Mouse (Mus musculus) hindbrain, postnatal 0 days (tissue): ENCODE results near the gene 1600012H06Rik. TPM values are rescaled to one million over a fixed set of nuclear protein-coding genes. Genes with fewer than 3 reads are reported as not detected.

Source experiments
- polyA plus RNA-seq: library from polyadenylated mRNA; unstranded; fragments of >200 nt; fragmentation: Nextera tagmentation; extraction: Ambion mirVana; gene quantifications from 2 replicates; pipeline ENCODE4 v1.2.1, GENCODE M21; 2015
- total RNA-seq: library from RNA; depleted of rRNA; stranded (reverse); fragments of >200 nt; gene quantifications from 2 replicates; pipeline ENCODE4 v1.2.3, GENCODE M21; 2014; rRNA removed

The 1600012H06Rik gene
- total and polyA plus RNA-seq, 2 experiments from 2014 or later = 9.7 to 23.9 TPM

Other genes with a start within 250 kb of the 1600012H06Rik start
- gene Thbs2, start 248.9 kb upstream of the 1600012H06Rik start, total RNA-seq = 9.8 and 10.8 TPM in 2 replicates
- gene Thbs2, start 248.9 kb upstream of the 1600012H06Rik start, polyA plus RNA-seq = 5.1 and 5.5 TPM in 2 replicates
- gene Wdr27, start within 50 bp of the 1600012H06Rik start, total RNA-seq = 0.36 and 1.3 TPM in 2 replicates
- 11.1 and 11.8 TPM in 2 replicates for gene Wdr27, start within 50 bp of the 1600012H06Rik start, polyA plus RNA-seq
- 35.4 and 38.3 TPM in 2 replicates for gene Phf10, start 18.1 kb downstream of the 1600012H06Rik start, total RNA-seq
- 12.5 and 15.9 TPM in 2 replicates for gene Phf10, start 18.1 kb downstream of the 1600012H06Rik start, polyA plus RNA-seq
- 7.4 and 9.8 TPM in 2 replicates for gene 9030025P20Rik, start 35.3 kb downstream of the 1600012H06Rik start, total RNA-seq
- gene 9030025P20Rik, start 35.3 kb downstream of the 1600012H06Rik start, polyA plus RNA-seq = 8.7 and 8.9 TPM in 2 replicates
- gene Gm3417, start 35.6 kb downstream of the 1600012H06Rik start, total RNA-seq = 1.3 TPM in 1 of 2 replicates, not detected in the other
- gene Gm3417, start 35.6 kb downstream of the 1600012H06Rik start, polyA plus RNA-seq = 1.3 and 3.3 TPM in 2 replicates
- gene Gm3435, start 67.0 kb downstream of the 1600012H06Rik start, total RNA-seq = 0.65 and 7.8 TPM in 2 replicates
- gene Gm3435, start 67.0 kb downstream of the 1600012H06Rik start, polyA plus RNA-seq = 7.7 and 10.3 TPM in 2 replicates
- gene Ermard, start 98.0 kb downstream of the 1600012H06Rik start, total RNA-seq = 37.8 and 44.2 TPM in 2 replicates
- 54.0 and 59.2 TPM in 2 replicates for gene Ermard, start 98.0 kb downstream of the 1600012H06Rik start, polyA plus RNA-seq
- not detected in 2 replicates for gene Tcte3, start 98.3 kb downstream of the 1600012H06Rik start, total RNA-seq
- 1.0 and 2.3 TPM in 2 replicates for gene Tcte3, start 98.3 kb downstream of the 1600012H06Rik start, polyA plus RNA-seq
- gene Gm3448, start 98.4 kb downstream of the 1600012H06Rik start, total RNA-seq = 0.99 and 1.7 TPM in 2 replicates
- gene Gm3448, start 98.4 kb downstream of the 1600012H06Rik start, polyA plus RNA-seq = 1.4 and 2.3 TPM in 2 replicates